Mouse (Mus musculus): ENCODE data around the gene Zgpat.

Zgpat gene

DNA sequence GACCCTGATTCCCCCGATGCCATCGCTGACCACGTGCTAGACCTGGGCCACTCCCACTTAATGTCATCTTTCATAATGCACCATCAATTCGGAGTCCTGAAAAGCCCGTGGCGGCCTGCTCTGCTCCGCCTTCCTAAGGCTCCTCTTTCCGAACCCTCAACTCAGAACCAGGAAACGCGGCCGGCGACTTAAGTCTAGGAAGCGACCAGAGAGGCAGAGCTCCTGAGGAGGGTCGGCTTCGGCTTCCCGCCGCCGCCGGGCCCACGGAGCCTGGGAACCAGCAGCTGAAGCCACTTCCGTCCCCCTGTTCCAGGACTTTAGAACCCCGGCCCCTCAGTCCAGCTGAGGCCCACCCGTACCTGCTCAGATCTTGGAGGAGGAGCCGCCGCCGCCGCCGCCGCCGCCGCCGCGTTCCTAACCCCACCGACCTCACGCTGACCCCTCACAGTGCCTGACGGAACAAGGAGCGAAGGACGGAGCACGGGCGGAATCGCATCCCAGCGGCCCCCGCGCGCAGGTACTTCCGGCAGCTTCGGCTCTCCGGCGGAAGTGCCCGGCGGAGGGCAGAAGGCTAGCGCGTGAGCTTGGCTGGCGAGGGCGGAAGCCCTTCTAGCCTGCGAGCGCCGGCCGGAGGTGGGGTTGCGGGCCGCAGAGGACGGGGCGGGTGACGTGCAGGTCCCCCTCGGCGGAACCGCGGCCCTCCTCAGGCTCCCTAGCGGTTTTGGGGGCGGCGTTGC lies at the start of gene Zgpat, which contains the start of gene Arfrp1:
Gene Zgpat (plus strand): TSS at position 69 of the 737 bp plus-strand sequence.
Gene Arfrp1 (minus strand): TSS at position 545 of the 737 bp plus-strand sequence.
- DNase-seq (ENCODE audit: low read depth, low spot score): peak; percentile 83

DNA sequence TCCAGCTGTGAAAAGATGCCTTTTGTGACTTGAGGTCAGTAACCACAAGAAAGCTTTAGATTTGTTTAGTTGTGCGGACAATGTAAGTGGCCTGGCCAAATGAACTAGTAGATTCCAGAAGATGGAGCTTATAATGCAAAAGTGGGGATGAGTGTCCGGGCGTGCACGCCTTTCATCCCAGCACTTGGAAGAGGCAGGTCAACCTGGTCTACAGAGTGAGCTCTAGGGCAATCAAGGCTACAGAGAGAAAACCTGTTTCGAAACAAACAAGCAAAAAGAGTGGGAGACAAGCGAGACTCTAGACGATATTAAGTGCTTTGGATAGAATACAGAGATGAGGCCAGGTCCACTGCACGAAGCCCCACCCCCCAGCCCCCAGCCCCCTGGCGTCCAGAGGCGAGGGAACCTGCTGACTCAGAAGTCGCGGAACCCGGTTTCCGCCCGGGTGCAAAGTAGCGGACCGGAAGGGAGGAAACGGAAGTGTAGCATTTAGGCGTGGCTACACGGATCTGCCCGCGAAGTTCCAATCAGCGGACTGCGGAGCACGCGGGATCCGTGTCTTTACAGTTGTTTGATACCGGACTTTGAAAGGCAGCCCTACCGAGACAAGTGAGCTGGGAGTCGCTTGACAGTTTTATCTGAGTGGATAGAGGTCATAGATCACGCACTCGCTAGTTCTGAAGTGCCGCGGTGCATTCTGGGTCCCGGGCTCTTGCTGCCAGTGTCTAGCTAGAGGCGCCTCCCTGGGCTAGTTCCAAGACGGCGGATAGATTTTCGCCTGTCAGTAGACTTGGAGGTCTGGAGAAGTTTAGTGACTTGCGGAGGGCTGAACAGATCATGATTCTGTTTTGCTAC lies 45.3 kb upstream of the Zgpat start, which contains the start of gene Rtel1:
Gene Rtel1 (plus strand): TSS at position 492 of the 855 bp plus-strand sequence.
- DNase-seq (ENCODE audit: low read depth, low spot score): peak; percentile 75

DNA sequence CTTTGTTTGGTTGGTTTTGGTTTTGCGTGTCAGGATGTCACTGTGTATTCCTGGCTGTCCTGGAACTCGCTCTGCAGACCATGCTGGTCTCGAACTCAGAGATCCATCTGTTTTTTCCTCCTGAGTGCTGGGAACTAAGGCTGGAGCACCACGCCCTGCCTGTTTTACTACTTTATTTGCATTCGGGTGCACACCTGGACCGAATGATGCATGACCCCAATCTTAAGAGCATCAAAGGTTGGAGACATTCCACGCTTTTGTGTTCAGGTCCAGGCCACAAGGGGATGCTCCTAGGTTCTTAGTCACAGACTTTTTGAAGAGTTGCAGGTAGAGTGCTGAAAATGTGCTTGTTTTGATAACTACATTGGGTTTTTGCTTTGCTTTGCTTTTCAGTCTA lies 44.6 kb upstream of the Zgpat start:
- DNase-seq (ENCODE audit: low read depth, low spot score): no peak

DNA sequence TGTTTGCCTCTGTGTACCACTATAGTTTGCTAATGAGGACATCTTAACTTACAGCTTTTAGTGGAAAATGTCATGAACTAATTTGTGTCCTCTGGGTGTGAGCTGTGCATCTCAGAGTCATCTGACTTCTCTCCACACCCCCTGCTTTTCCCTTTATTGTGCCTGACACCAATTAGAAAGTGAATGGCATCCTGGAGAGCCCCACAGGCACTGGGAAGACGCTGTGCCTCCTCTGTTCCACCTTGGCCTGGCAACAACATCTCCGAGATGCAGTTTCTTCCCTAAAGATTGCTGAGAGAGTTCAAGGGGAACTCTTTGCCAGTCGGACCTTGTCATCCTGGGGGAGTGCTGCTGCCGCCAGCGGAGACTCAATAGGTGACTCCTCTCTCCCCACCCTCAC lies 42.6 kb upstream of the Zgpat start:
- DNase-seq (ENCODE audit: low read depth, low spot score): no peak

DNA sequence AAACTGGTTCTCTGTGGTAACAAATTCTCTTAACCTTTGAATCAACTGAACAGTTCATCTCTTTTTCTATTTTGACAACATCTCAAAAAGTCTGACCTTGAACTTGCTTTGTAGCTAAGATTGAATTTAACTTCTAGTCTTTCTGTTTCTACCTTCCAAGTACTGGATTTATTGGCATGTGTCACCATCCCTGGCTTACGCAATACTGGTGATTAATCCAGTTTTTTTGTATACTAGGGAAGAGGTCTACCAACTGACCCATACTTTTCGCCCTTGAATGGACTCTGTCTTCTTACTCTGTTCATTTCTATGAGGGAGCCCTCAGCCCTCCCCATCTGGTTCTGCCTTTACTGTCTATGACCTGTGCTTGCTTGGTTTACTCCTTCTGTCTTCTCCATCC lies 38.6 kb upstream of the Zgpat start:
- no peak for DNase-seq (ENCODE audit: low read depth, low spot score)

DNA sequence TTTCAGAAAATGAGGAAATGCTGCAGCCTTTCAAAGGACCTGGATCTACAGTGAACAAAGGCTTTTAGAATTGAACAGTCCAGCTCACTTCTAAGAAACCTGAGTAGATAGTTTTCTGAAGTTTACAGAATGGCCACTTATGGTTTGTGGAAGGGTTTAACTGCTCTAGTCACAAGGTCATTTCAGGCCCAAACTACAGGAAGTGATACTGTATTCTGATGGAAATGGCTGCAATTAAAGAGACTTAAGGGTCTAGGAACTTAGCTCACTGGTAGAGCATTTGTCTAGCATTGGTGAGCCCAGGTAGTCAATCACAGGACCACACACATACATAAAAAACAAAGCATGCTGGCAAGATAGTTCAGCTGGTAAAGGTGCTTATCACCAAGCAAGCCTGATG lies 32.2 kb upstream of the Zgpat start:
- no peak for DNase-seq (ENCODE audit: low read depth, low spot score)

DNA sequence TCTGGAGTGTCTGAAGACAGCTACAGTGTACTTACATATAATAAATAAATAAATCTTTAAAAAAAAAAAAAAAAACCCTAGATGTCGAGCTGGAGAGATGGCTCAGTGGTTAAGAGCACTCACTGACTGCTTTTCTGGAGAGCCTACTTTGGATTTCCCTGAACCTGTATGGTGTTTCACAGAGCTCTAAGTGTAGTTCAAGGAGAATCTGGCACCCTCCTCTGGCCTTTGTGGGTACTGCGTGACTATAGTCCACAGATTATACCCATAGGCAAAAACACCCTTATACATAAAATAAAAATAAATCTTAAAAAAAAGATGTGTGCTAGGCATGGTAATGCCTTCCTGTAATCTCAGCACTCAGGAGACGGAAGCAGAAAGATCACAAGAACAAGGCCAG lies 30.7 kb upstream of the Zgpat start:
- DNase-seq (ENCODE audit: low read depth, low spot score): peak; percentile 40

DNA sequence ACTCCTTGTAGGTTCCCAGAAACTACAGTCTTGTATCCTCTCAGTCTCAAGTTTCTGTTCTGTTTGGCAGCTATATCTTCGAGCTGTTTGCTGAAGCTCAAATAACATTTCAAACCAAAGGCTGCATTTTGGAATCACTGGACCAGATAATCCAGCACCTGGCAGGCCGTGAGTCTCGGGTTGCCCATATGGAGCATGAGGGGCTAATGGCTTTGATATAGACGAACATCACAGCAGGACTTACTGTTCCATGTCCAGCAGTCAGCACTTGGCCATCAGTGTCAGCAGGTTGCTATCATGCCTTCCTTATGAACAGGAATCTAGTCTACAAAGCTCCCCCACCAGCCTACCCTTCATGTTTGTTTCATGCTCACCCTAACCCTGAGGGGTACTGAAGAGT lies 24.3 kb upstream of the Zgpat start:
- DNase-seq (ENCODE audit: low read depth, low spot score): no peak

DNA sequence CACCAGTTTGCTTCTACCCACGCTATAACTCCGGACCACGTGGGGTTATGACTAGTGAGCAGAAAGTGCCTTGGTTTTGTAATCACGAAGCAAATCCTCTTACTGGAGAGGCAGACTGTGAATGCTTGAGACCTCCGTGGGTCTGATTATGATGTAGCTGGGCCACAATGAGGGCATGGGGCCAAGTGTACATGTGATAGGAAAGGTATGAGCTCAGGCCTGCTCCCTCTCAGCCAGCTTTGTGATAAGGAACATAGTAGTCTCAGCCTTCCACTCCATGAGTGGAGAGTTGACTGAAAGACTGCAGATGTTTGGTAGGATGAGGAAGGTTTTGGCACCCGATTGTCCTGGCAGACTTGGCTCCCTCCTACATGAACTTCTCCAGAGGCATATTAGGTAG lies 22.0 kb upstream of the Zgpat start:
- DNase-seq (ENCODE audit: low read depth, low spot score): no peak

DNA sequence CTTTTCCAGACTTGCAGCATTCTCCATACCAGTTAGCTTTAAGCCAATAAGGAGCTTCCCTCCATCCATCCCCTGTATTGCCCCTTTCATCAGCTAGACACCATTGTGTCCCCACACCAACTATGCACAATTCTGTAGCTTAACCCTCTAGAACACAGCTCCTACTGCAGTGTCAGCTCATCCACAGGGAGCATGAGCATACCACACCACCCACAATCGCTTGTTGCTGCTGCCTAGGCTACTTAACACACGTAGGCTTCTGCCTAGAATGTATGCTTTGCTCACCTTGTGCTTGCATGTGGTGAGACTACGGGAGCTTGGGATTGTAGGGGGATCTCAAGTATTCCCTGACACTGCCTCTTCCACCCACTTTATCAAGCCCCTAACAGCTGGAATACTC lies 7.9 kb upstream of the Zgpat start:
- DNase-seq (ENCODE audit: low read depth, low spot score): no peak

DNA sequence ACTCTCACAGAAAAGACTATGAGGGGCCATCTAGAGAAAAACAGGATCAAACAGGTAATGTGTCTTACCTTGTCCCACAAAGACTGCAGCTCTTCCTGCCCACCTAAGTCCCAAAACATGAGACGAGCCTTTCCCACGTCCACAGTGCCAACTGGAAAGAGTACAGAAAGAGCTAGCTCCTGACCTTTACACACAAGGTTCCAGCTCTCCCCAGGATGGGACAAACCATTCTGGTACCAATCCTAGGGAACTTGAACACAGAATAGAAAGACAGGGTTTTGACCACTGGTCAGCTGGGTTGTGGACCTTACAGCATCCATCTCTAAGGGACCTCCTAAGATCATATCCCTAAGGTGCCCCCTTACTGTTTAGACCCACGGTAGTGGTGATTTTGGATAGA lies 782 bp upstream of the Zgpat start:
- no peak for DNase-seq (ENCODE audit: low read depth, low spot score)

DNA sequence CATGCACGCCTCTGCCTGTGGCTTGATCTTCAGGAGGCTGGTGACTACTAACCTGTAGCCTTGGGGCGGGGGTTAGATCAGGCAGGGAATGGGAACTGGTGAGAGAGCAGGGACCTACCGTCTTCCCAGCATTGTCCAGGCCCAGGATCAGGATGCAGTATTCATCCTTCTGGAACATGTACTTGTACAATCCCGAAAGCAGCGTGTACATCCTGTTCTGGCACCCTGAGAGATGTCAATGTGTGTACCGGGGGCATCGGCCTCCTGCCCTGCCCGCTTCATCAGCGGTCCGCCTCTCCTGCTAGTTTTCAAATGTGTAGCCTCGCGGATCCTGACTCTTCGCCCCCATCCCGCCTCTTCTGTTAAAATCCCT lies 255 bp upstream of the Zgpat start:
- DNase-seq (ENCODE audit: low read depth, low spot score): no peak

DNA sequence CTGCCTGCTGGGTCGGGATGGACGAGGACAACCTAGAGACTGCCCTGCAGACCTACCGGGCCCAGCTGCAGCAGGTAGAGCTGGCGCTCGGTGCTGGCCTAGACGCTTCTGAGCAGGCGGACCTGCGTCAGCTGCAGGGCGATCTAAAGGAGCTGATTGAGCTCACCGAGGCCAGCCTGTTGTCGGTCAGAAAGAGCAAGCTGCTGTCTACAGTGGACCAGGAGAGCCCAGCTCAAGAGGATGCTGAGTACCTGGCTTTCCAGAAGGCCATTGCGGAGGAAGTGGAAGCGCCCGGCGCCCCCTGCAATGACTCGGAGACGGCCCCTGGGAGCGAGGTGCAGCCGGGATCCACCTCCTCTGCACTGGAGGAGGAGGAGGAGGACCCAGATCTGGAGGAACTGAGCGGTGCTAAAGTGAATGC lies 937 bp downstream of the Zgpat start:
- no peak for DNase-seq (ENCODE audit: low read depth, low spot score)

DNA sequence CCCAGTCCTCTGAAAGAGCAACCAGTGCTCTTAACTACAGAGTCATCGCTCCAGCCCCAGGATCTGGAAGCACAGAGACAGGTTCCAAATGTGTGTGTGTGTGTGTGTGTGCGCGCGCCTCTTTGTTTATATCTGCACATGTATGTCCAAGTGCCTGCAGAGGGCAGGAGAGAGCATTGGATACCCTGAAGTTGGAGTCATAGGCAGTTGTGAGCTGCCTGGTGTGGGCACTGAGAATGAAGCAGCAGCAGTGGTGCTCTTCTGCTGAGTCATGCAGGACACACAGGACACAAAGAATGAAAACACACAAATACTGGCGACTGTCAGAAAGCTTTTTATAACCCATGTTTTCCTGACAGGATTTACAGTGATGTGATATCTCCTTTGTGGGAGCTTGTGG lies 5.3 kb downstream of the Zgpat start:
- no peak for DNase-seq (ENCODE audit: low read depth, low spot score)

DNA sequence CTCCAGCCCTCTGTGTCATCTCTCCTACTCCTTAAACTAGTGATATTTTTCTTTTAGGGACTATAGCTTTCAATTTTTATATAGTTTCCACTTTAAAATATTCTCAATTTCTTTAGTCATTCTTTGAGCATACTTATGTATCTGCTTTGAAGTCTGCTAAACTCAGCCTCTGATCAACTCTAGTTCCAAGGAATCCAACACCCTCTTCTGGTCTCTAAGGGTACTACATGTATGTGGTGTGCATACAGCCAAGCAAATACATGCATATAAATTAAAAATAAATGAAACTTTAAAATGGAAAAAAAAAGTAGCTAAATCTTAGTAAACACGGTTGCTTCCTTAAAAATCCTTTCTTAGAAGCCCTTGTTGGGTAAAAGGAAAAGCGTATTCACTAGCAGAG lies 11.1 kb downstream of the Zgpat start:
- DNase-seq (ENCODE audit: low read depth, low spot score): no peak

DNA sequence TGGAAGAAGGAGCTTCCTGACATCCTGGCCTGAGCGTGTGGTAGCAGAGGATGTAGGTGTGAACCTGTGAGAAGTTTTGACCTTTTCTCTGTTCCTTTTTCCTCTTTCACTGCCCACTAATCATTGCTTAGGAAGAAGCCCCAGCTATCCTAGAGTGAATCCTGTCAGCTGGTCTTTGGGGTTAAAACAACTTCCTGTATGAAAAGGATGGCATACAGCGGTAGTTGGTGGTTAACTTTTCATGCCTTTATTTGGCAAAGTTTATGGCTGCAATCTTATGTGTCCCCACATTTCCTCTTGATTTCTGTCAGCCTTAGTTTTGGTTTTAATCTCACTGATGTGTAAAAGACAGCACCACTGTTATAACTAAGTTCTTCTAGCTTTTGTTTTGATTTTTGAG lies 12.5 kb downstream of the Zgpat start:
- no peak for DNase-seq (ENCODE audit: low read depth, low spot score)

DNA sequence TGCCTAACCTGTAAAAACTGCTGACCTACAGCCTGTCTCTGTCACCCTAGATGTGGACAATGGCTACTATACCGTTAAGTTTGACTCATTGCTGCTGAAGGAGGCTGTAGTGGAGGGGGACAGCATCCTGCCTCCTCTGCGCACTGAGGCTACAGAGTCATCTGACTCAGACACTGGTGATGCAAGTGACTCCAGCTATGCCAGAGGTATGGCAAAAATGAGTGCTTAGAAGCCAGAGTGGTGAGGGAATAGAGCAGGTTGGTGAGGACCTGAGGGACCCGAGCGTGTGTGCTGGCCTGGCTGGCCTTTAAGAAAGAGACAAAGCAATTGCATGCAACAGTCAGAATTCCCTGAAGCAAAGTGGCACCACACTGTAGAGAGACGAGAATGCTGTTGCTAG lies 14.0 kb downstream of the Zgpat start:
- DNase-seq (ENCODE audit: low read depth, low spot score): no peak

DNA sequence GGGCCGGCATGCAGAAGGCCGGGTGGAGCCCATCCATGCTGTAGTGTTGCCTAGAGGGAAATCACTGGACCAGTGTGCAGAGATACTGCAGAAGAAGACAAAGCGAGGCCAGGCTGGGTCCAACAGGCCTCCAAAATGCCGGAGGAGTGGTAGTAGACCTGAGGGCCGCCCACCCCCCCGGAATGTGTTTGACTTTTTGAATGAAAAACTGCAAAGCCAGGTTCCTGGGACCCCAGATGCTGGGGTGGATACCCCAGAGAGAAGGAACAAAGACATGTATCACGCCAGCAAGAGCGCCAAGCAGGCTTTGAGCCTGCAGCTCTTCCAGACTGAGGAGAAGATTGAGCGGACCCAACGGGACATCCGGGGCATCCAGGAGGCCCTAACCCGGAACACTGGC lies 15.1 kb downstream of the Zgpat start, which contains the start of gene Lime1:
Gene Lime1 (plus strand): TSS at position 301 of the 400 bp plus-strand sequence.
- no peak for DNase-seq (ENCODE audit: low read depth, low spot score)

DNA sequence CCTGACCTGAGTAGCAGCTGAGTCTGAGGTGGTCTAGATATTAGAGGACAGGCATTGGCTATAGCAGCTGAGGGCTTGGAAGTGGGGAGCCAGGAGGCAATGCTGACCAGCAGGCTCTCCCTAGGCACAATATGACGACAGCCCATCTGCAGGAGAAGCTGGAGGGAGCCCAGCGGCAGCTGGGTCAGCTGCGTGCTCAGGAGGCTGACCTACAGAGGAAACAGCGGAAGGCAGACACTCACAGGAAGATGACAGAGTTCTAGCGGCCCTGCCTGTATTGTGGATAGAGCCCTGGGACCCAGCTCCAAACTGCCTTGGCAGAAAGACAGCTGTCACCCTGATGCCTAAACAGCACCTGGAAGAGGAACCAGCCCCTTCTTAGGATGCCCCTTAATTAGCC lies 15.5 kb downstream of the Zgpat start:
- DNase-seq (ENCODE audit: low read depth, low spot score): no peak

DNA sequence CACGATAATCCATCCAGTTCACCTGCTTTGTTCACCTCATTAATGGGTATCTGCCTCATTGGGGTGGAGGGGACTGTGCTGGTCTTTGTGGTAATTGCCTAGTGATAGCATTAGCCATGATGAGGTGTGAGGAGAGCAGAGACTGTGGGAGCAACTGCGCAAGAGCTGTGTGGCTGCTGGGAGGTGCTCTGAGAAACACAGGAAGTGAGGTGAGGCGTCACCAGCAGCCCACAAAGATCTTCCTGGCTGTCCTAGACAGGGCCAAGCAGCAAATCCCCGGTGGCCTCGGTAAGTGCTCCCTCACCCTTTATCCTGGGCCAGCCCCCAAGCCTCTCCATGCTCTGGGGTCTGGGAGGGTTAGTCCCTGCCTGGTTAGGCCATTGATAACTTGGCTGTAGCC lies 16.4 kb downstream of the Zgpat start:
- no peak for DNase-seq (ENCODE audit: low read depth, low spot score)

DNA sequence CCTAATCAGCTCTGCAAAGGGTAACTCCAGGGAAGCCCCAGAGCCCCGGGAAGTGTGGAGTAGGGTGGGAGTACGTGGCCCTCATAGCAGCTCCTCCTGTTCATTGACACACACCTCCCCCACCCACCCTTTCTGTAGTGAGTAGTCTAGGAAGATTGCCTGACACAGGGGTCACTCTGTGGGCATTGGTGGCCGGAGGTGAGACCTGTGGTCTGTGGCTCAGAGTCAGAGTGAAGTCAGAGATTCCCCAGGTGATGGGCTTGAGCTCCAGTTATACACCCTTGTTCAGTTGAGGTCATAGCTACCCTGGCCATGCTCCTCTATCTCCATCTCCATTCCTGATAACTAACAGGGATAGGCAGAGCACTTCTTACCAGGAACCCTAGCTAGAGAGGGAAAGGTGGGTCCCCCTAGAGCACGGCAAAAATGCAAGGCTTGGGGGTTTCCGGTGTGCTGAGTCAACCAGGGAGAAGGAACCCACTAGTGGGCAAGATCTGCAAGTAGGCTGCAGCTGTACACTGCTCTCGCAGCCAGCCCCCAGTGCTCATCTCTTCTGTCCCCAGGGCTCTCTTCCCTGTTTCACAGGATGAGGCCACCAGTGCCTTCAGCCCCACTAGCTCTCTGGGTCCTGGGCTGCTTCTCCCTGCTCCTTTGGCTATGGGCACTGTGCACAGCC lies 17.0 kb downstream of the Zgpat start:
- DNase-seq (ENCODE audit: low read depth, low spot score): no peak

DNA sequence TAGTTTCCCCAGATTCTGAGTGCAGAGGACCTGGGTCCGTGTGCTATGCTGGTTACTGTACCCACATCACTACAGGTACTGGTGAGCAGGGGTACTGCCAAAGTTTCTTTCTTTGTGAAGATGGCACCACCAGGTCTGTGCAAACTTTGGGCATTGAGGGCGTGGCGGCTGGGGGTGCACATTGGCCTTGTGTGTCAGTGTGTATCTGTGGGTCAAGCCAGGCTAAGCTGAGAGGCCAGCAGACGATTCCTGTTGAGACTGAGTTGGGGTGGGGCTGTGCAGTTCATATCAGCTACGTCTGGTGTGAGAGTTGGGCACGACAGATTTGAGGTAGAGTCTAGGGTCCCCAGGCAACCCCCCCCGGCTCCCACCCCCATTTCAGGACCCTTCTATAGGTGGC lies 19.7 kb downstream of the Zgpat start:
- DNase-seq (ENCODE audit: low read depth, low spot score): no peak
